Comparison of ENCODE assay signal across 19 mouse cellular contexts in genomic region chr13:45894760-45895159, GRCm38 (mm10).
DNase-seq lines count a peak whose midpoint lies in the region; ATAC-seq and TF ChIP-seq lines count a peak whose summit lies in the region.
"Had no signal": no experiment of that assay in that cellular context is flagged by ENCODE, and none has a peak within 500 bp of the region (broad histone marks: within the 10 kb centered on the region; RNA-seq: fewer than 3 reads in every experiment).

No protein-coding gene starts in this region.

- no peak overlapping the region for H3K9ac ChIP-seq in forebrain, postnatal 0 days
- H3K9ac ChIP-seq in forebrain, embryonic 16.5 days (replicated peaks; ENCODE audit: low read depth, low read length), result no peak overlapping the region
- no peak overlapping the region for H3K9ac ChIP-seq in kidney, embryonic 16.5 days (replicated peaks; ENCODE audit: low read length)
- H3K9ac ChIP-seq in midbrain, embryonic 16.5 days (ENCODE audit: low read depth, low read length), result no peak overlapping the region
- no peak overlapping the region for H3K9ac ChIP-seq in midbrain, embryonic 14.5 days (replicated peaks; ENCODE audit: low read length)
- H3K9ac ChIP-seq: embryonic facial prominence, embryonic 13.5 days; forebrain, embryonic 12.5 days; hindbrain, embryonic 12.5 days had no signal

- no peak overlapping the region for H3K4me2 ChIP-seq in forebrain, postnatal 0 days (ENCODE audit: low read depth)
- H3K4me2 ChIP-seq in forebrain, embryonic 16.5 days (ENCODE audit: low read length), result no peak overlapping the region
- no peak overlapping the region for H3K4me2 ChIP-seq in kidney, embryonic 16.5 days (replicated peaks; ENCODE audit: low read depth, low read length)
- H3K4me2 ChIP-seq in midbrain, embryonic 16.5 days (ENCODE audit: low read length), result no peak overlapping the region
- H3K4me2 ChIP-seq in midbrain, embryonic 14.5 days (ENCODE audit: low read length), result no peak overlapping the region
- H3K4me2 ChIP-seq: embryonic facial prominence, embryonic 13.5 days; forebrain, embryonic 12.5 days; hindbrain, embryonic 12.5 days had no signal

- H3K9me3 ChIP-seq in forebrain, postnatal 0 days (ENCODE audit: low read length), result no peaks in the 10 kb centered on the region
- no peaks in the 10 kb centered on the region for H3K9me3 ChIP-seq in forebrain, embryonic 16.5 days (ENCODE audit: control insufficient read depth, low read length)
- no peaks in the 10 kb centered on the region for H3K9me3 ChIP-seq in kidney, embryonic 16.5 days (ENCODE audit: low read length)
- H3K9me3 ChIP-seq in midbrain, embryonic 16.5 days (replicated peaks; ENCODE audit: control insufficient read depth, low read length, poor library complexity, severe bottlenecking), result no peaks in the 10 kb centered on the region
- H3K9me3 ChIP-seq in midbrain, embryonic 14.5 days (ENCODE audit: control insufficient read depth, low read length), result no peaks in the 10 kb centered on the region
- H3K9me3 ChIP-seq: embryonic facial prominence, embryonic 13.5 days; forebrain, embryonic 12.5 days; hindbrain, embryonic 12.5 days had no signal

- DNase-seq in forebrain, postnatal 0 days, result no peak
- DNase-seq in kidney, postnatal 25 days, result no peak
- no peak for DNase-seq in midbrain, embryonic 14.5 days
- DNase-seq in adrenal gland, postnatal 25 days, result no peak
- DNase-seq: adrenal gland, postnatal 10 days; cerebellum, adult 18-20 months; cerebellum, adult 9-11 months; cerebellum, postnatal 36 days; gastrocnemius, adult 2 months; gastrocnemius, postnatal 25 days; heart, postnatal 10 days; heart, postnatal 4 days had no signal

- H3K27ac ChIP-seq in forebrain, postnatal 0 days (ENCODE audit: low read depth, low read length), result no peak overlapping the region
- no peak overlapping the region for H3K27ac ChIP-seq in forebrain, embryonic 16.5 days (ENCODE audit: low read length)
- 0 out of 2 replicates have a peak overlapping the region, but pooled peaks have one; percentile 2 for H3K27ac ChIP-seq in kidney, embryonic 16.5 days (ENCODE audit: low read length)
- H3K27ac ChIP-seq in midbrain, embryonic 16.5 days (ENCODE audit: low read length), result no peak overlapping the region
- H3K27ac ChIP-seq in midbrain, embryonic 14.5 days (replicated peaks; ENCODE audit: low read depth, low read length), result no peak overlapping the region
- H3K27ac ChIP-seq: embryonic facial prominence, embryonic 13.5 days; forebrain, embryonic 12.5 days; gastrocnemius, adult 2 months; hindbrain, embryonic 12.5 days had no signal

- TF ChIP-seq CTCF in forebrain, postnatal 0 days (IDR thresholded peaks at IDR 0.05; ENCODE audit: low read depth), result no peak

- H3K36me3 ChIP-seq in forebrain, postnatal 0 days (ENCODE audit: insufficient read depth), result no peaks in the 10 kb centered on the region
- H3K36me3 ChIP-seq in forebrain, embryonic 16.5 days (ENCODE audit: control insufficient read depth, insufficient read depth), result no peaks in the 10 kb centered on the region
- H3K36me3 ChIP-seq in kidney, embryonic 16.5 days (ENCODE audit: insufficient read depth, low read length), result no peaks in the 10 kb centered on the region
- H3K36me3 ChIP-seq in midbrain, embryonic 16.5 days (ENCODE audit: control insufficient read depth, insufficient read depth, low read length), result no peaks in the 10 kb centered on the region
- H3K36me3 ChIP-seq in midbrain, embryonic 14.5 days (ENCODE audit: control insufficient read depth, insufficient read depth, low read length), result no peaks in the 10 kb centered on the region
- H3K36me3 ChIP-seq: embryonic facial prominence, embryonic 13.5 days; forebrain, embryonic 12.5 days; hindbrain, embryonic 12.5 days had no signal

- 67% methylated on average over 10 of the region's 10 CpGs for WGBS in forebrain, postnatal 0 days
- 66% methylated on average over 10 of the region's 10 CpGs for WGBS in forebrain, embryonic 16.5 days
- WGBS in kidney, embryonic 16.5 days, result 50% methylated on average over 10 of the region's 10 CpGs
- WGBS in midbrain, embryonic 16.5 days, result 49% methylated on average over 10 of the region's 10 CpGs
- 26% methylated on average over 10 of the region's 10 CpGs for WGBS in midbrain, embryonic 14.5 days

- H3K27me3 ChIP-seq in forebrain, postnatal 0 days (ENCODE audit: insufficient read depth, low read length), result no peaks in the 10 kb centered on the region
- no peaks in the 10 kb centered on the region for H3K27me3 ChIP-seq in forebrain, embryonic 16.5 days (replicated peaks; ENCODE audit: control insufficient read depth, insufficient read depth, low read length)
- H3K27me3 ChIP-seq in kidney, embryonic 16.5 days (ENCODE audit: insufficient read depth, low read length), result no peaks in the 10 kb centered on the region
- H3K27me3 ChIP-seq in midbrain, embryonic 16.5 days (ENCODE audit: control insufficient read depth, insufficient read depth, low read depth, low read length), result no peaks in the 10 kb centered on the region
- no peaks in the 10 kb centered on the region for H3K27me3 ChIP-seq in midbrain, embryonic 14.5 days (ENCODE audit: control insufficient read depth, insufficient read depth, low read length)
- H3K27me3 ChIP-seq: embryonic facial prominence, embryonic 13.5 days; forebrain, embryonic 12.5 days; hindbrain, embryonic 12.5 days had no signal

- H3K4me1 ChIP-seq in forebrain, postnatal 0 days (ENCODE audit: insufficient read depth), result no peaks in the 10 kb centered on the region
- H3K4me1 ChIP-seq in forebrain, embryonic 16.5 days (replicated peaks; ENCODE audit: control insufficient read depth, insufficient read depth, low read length), result no peaks in the 10 kb centered on the region
- peaks cover 29% of the 10 kb centered on the region for H3K4me1 ChIP-seq in kidney, embryonic 16.5 days (ENCODE audit: insufficient read depth, low read length)
- H3K4me1 ChIP-seq in midbrain, embryonic 16.5 days (ENCODE audit: control insufficient read depth, insufficient read depth, low read length), result peaks cover 8% of the 10 kb centered on the region
- H3K4me1 ChIP-seq in midbrain, embryonic 14.5 days (ENCODE audit: control insufficient read depth, insufficient read depth, low read length), result peaks cover 10% of the 10 kb centered on the region

- no peak overlapping the region for H3K4me3 ChIP-seq in forebrain, postnatal 0 days (ENCODE audit: low read depth, low read length)
- H3K4me3 ChIP-seq in forebrain, embryonic 16.5 days (replicated peaks; ENCODE audit: low read length), result no peak overlapping the region
- no peak overlapping the region for H3K4me3 ChIP-seq in kidney, embryonic 16.5 days (ENCODE audit: low read length)
- no peak overlapping the region for H3K4me3 ChIP-seq in midbrain, embryonic 16.5 days (ENCODE audit: low read depth, low read length)
- H3K4me3 ChIP-seq in midbrain, embryonic 14.5 days (replicated peaks; ENCODE audit: low read depth, low read length), result no peak overlapping the region
- H3K4me3 ChIP-seq: embryonic facial prominence, embryonic 13.5 days; forebrain, embryonic 12.5 days; gastrocnemius, adult 2 months; hindbrain, embryonic 12.5 days had no signal

- 0 out of 2 replicates have a peak, but pooled peaks have one; percentile 18 for ATAC-seq in forebrain, postnatal 0 days
- no peak for ATAC-seq in forebrain, embryonic 16.5 days
- ATAC-seq in kidney, embryonic 16.5 days (ENCODE audit: low FRiP score, low TSS enrichment), result no peak
- ATAC-seq in midbrain, embryonic 16.5 days, result peak; percentile 39; the same call in 1 of the 2 replicates
- no peak; the same call in 1 of the 2 replicates for ATAC-seq in midbrain, embryonic 14.5 days (ENCODE audit: low FRiP score, low TSS enrichment)
- ATAC-seq: hindbrain, embryonic 16.5 days had no signal

Comparison
In these comparisons a context has a peak if more than half of its experiments do, and no peak if none do; other contexts are left out.
1. ATAC-seq: peak in forebrain, postnatal 0 days (single experiment) and midbrain, embryonic 16.5 days (single experiment); none in forebrain, embryonic 16.5 days (single experiment), kidney, embryonic 16.5 days (single experiment) and midbrain, embryonic 14.5 days (single experiment).